Mouse (Mus musculus): Measurements from ENCODE around the gene H2-M3. TPM values are rescaled to one million over a fixed set of nuclear protein-coding genes. Genes with fewer than 3 reads are reported as not detected.
A peak's percentile ranks its signal among the peaks of the same experiment; 100 is the strongest.
"Not testable (repeated sequence)": the region's sequence is repeated elsewhere in the genome, so short reads cannot be mapped to it uniquely, and the experiment has no call there.

The H2-M3 gene
- 100 to 1,000 TPM in 1 of 2 experiments, 10 to 100 TPM in 1; 94.0 to 120 TPM for polyA plus RNA-seq (2017; shearing (Covaris generic))

GRCm38 (mm10) chr17:37270058-37270701 is at the start of gene H2-M3:
H2-M3 (plus strand) TSS chr17:37270220.
- ATAC-seq: peak; percentile 81

- no peak for ATAC-seq
Observed at GRCm38 (mm10) chr17:37221879-37222278, 48.1 kb upstream of the H2-M3 start.

- not testable (repeated sequence) for ATAC-seq
Observed at GRCm38 (mm10) chr17:37237230-37237629, 32.8 kb upstream of the H2-M3 start, which contains the start of gene Olfr97. Olfr97 (minus strand) TSS chr17:37237330.

GRCm38 (mm10) chr17:37242198-37242597 is 27.8 kb upstream of the H2-M3 start:
- ATAC-seq: no peak

GRCm38 (mm10) chr17:37246715-37247114 is 23.3 kb upstream of the H2-M3 start:
- peak; percentile 99 for ATAC-seq

GRCm38 (mm10) chr17:37249460-37249859 is 20.6 kb upstream of the H2-M3 start:
- ATAC-seq: no peak

- peak; percentile 37 for ATAC-seq
Observed at GRCm38 (mm10) chr17:37250544-37250943, 19.5 kb upstream of the H2-M3 start.

GRCm38 (mm10) chr17:37263626-37264025 is 6.4 kb upstream of the H2-M3 start, which contains the start of gene Olfr98:
Olfr98 (minus strand) TSS chr17:37263749.
- no peak for ATAC-seq

- peak; percentile 88 for ATAC-seq
Observed at GRCm38 (mm10) chr17:37270702-37271092, 677 bp downstream of the H2-M3 start.

GRCm38 (mm10) chr17:37275626-37276248 is 5.7 kb downstream of the H2-M3 start:
- no peak for ATAC-seq

GRCm38 (mm10) chr17:37276573-37276972 is 6.6 kb downstream of the H2-M3 start:
- no peak for ATAC-seq

- no peak for ATAC-seq
Observed at GRCm38 (mm10) chr17:37280331-37280730, 10.3 kb downstream of the H2-M3 start.

- no peak for ATAC-seq
Observed at GRCm38 (mm10) chr17:37283360-37283759, 13.3 kb downstream of the H2-M3 start, which contains the start of gene Olfr99. Olfr99 (minus strand) TSS chr17:37283460.

GRCm38 (mm10) chr17:37304213-37304612 is 34.2 kb downstream of the H2-M3 start, which contains the start of gene Olfr101:
Olfr101 (minus strand) TSS chr17:37304313.
- no peak for ATAC-seq

- no peak for ATAC-seq
Observed at GRCm38 (mm10) chr17:37308483-37308882, 38.5 kb downstream of the H2-M3 start.

- no peak for ATAC-seq
Observed at GRCm38 (mm10) chr17:37310146-37310699, 40.2 kb downstream of the H2-M3 start.

GRCm38 (mm10) chr17:37316954-37317353 is 46.9 kb downstream of the H2-M3 start, which contains the start of gene Olfr102:
Olfr102 (minus strand) TSS chr17:37317054.
- ATAC-seq: no peak

Other genes with a start within 250 kb of the H2-M3 start
- not detected for gene Mog, start 246.8 kb upstream of the H2-M3 start, polyA plus RNA-seq (2017; shearing (Covaris generic))
- gene Gabbr1, start 224.3 kb upstream of the H2-M3 start, polyA plus RNA-seq (2017; shearing (Covaris generic)): 1 to 10 TPM; 5.0 to 6.2 TPM
- gene Olfr90, start 181.7 kb upstream of the H2-M3 start, polyA plus RNA-seq (2017; shearing (Covaris generic)): under 1 TPM in 1 of 2 experiments, not detected in 1; 0.19 TPM
- gene Olfr91, start 171.9 kb upstream of the H2-M3 start, polyA plus RNA-seq (2017; shearing (Covaris generic)): not detected
- not detected for gene Olfr92, start 150.1 kb upstream of the H2-M3 start, polyA plus RNA-seq (2017; shearing (Covaris generic))
- gene Olfr93, start 108.7 kb upstream of the H2-M3 start, polyA plus RNA-seq (2017; shearing (Covaris generic)): not detected
- gene Ubd, start 76.3 kb upstream of the H2-M3 start, polyA plus RNA-seq (2017; shearing (Covaris generic)): under 1 TPM in 1 of 2 experiments, not detected in 1; 0.75 TPM
- not detected for gene Olfr94, start 69.2 kb upstream of the H2-M3 start, polyA plus RNA-seq (2017; shearing (Covaris generic))
- not detected for gene Olfr95, start 57.1 kb upstream of the H2-M3 start, polyA plus RNA-seq (2017; shearing (Covaris generic))
- gene Olfr96, start 50.1 kb upstream of the H2-M3 start, polyA plus RNA-seq (2017; shearing (Covaris generic)): not detected
- not detected for gene Olfr97, start 32.9 kb upstream of the H2-M3 start, polyA plus RNA-seq (2017; shearing (Covaris generic))
- 1 to 10 TPM in 1 of 2 experiments, under 1 TPM in 1; 0.54 to 1.0 TPM for gene Olfr98, start 6.5 kb upstream of the H2-M3 start, polyA plus RNA-seq (2017; shearing (Covaris generic))
- gene Olfr99, start 13.2 kb downstream of the H2-M3 start, polyA plus RNA-seq (2017; shearing (Covaris generic)): 1 to 10 TPM; 5.1 to 5.7 TPM
- gene Olfr101, start 34.1 kb downstream of the H2-M3 start, polyA plus RNA-seq (2017; shearing (Covaris generic)): under 1 TPM in 1 of 2 experiments, not detected in 1; 0.15 TPM
- gene Olfr102, start 46.8 kb downstream of the H2-M3 start, polyA plus RNA-seq (2017; shearing (Covaris generic)): under 1 TPM in 1 of 2 experiments, not detected in 1; 0.33 TPM
- not detected for gene Olfr103, start 69.5 kb downstream of the H2-M3 start, polyA plus RNA-seq (2017; shearing (Covaris generic))
- not detected for gene Olfr104-ps, start 89.4 kb downstream of the H2-M3 start, polyA plus RNA-seq (2017; shearing (Covaris generic))
- gene Olfr105-ps, start 108.8 kb downstream of the H2-M3 start, polyA plus RNA-seq (2017; shearing (Covaris generic)): not detected
- not detected for gene Olfr106-ps, start 120.2 kb downstream of the H2-M3 start, polyA plus RNA-seq (2017; shearing (Covaris generic))
- under 1 TPM in 1 of 2 experiments, not detected in 1; 0.12 TPM for gene Olfr107, start 129.0 kb downstream of the H2-M3 start, polyA plus RNA-seq (2017; shearing (Covaris generic))
- not detected for gene Olfr108, start 175.3 kb downstream of the H2-M3 start, polyA plus RNA-seq (2017; shearing (Covaris generic))
- not detected for gene Olfr109, start 188.7 kb downstream of the H2-M3 start, polyA plus RNA-seq (2017; shearing (Covaris generic))
- gene H2-M2, start 213.3 kb downstream of the H2-M3 start, polyA plus RNA-seq (2017; shearing (Covaris generic)): not detected
- gene Olfr110, start 222.2 kb downstream of the H2-M3 start, polyA plus RNA-seq (2017; shearing (Covaris generic)): not detected
- gene Olfr111, start 237.8 kb downstream of the H2-M3 start, polyA plus RNA-seq (2017; shearing (Covaris generic)): not detected